Mouse (Mus musculus) spleen, adult 2 months (tissue): ENCODE results near the gene Mid1. TPM values are rescaled to one million over a fixed set of nuclear protein-coding genes. Genes with fewer than 3 reads are reported as not detected.

Experiments used
- DNase-seq, 2 experiments: peaks; one replicate each; pipeline versions ENCODE4 v3.0.0 to v3.0.0-alpha.2; 2012 to 2021; ENCODE audit warnings: low spot score in 2 of 2, low read depth in 1 of 2
- H3K27ac ChIP-seq: fragments of 200-500 bp; 2 replicates; pipeline ENCODE4 v1.5.1; 2012; ENCODE audit warnings: low read length, inconsistent platforms; ENCODE audit not compliant: insufficient read depth
- H3K27me3 ChIP-seq: fragments of 200-500 bp; 2 replicates; pipeline ENCODE4 v1.6.1; 2012; ENCODE audit warnings: mild to moderate bottlenecking, moderate library complexity, low read length, inconsistent platforms; ENCODE audit not compliant: control insufficient read depth, insufficient read depth
- H3K36me3 ChIP-seq: fragments of 200-500 bp; 2 replicates; pipeline ENCODE4 v1.6.1; 2012; ENCODE audit warnings: mild to moderate bottlenecking, low read length, inconsistent platforms; ENCODE audit not compliant: control insufficient read depth, insufficient read depth
- H3K4me1 ChIP-seq: fragments of 200-500 bp; 2 replicates; pipeline ENCODE4 v1.6.1; 2011; ENCODE audit warnings: inconsistent platforms; ENCODE audit not compliant: control insufficient read depth, insufficient read depth, insufficient read length
- H3K4me3 ChIP-seq: fragments of 200-500 bp; 2 replicates; pipeline ENCODE4 v1.5.1; 2011; ENCODE audit warnings: mild to moderate bottlenecking, inconsistent platforms; ENCODE audit not compliant: insufficient read depth, insufficient read length; ENCODE audit errors: extremely low read depth
- CTCF ChIP-seq: fragments of 200-500 bp; IDR thresholded peaks from 2 replicates; pipeline ENCODE4 v1.5.1; 2011; ENCODE audit warnings: mild to moderate bottlenecking, inconsistent platforms; ENCODE audit not compliant: insufficient read depth, insufficient read length, insufficient replicate concordance; ENCODE audit errors: extremely low read depth
- POLR2A ChIP-seq: fragments of 200-500 bp; IDR thresholded peaks from 2 replicates; pipeline ENCODE4 v1.6.1; 2011; ENCODE audit warnings: low read depth, low read length, inconsistent platforms
- WGBS: fragments of 180-500 bp; shearing (Covaris S2); methylation state at CpG from one replicate; pipeline ENCODE4 v1.1.7; 2018; 5-methylcytosine and 5-hydroxymethylcytosine counted together
- polyA plus RNA-seq: library from polyadenylated mRNA; depleted of rRNA; stranded (reverse); fragments of >200 nt; gene quantifications from 2 replicates; pipeline ENCODE4 v1.2.3, GENCODE M21; 2012

Gene Mid1
- polyA plus RNA-seq, 1 experiment: 4.1 TPM

GRCm38 (mm10) chrX:169794831-169795311 lies 109.9 kb downstream of the Mid1 start:
- DNase-seq: no peak
- 43% methylated on average over 7 of the region's 7 CpGs for WGBS
- Histone ChIP-seq H3K27ac (no peak overlapping the region), H3K27me3 (no peaks in the 10 kb centered on the region), H3K4me3 (no peak overlapping the region), H3K36me3 (no peaks in the 10 kb centered on the region), H3K4me1 (no peaks in the 10 kb centered on the region)
- TF ChIP-seq POLR2A (no peak), CTCF (no peak)

- WGBS: 63% methylated on average over 3 of the region's 3 CpGs
- Histone ChIP-seq H3K27ac (no peak overlapping the region), H3K27me3 (no peaks in the 10 kb centered on the region), H3K4me1 (no peaks in the 10 kb centered on the region), H3K36me3 (no peaks in the 10 kb centered on the region), H3K4me3 (no peak overlapping the region)
- DNase-seq: no peak
- TF ChIP-seq CTCF: no peak
- no peak for TF ChIP-seq POLR2A
Observed at GRCm38 (mm10) chrX:169797148-169797547, 112.1 kb downstream of the Mid1 start.

GRCm38 (mm10) chrX:169798987-169799680 lies 114.1 kb downstream of the Mid1 start:
- H3K4me3 ChIP-seq: no peak overlapping the region
- TF ChIP-seq CTCF: no peak
- no peak for TF ChIP-seq POLR2A
- 6% methylated on average over 11 of the region's 11 CpGs for WGBS
- H3K27ac ChIP-seq: no peak overlapping the region
- no peak for DNase-seq
- no peaks in the 10 kb centered on the region for H3K36me3 ChIP-seq
- H3K4me1 ChIP-seq: no peaks in the 10 kb centered on the region
- no peaks in the 10 kb centered on the region for H3K27me3 ChIP-seq

- Histone ChIP-seq H3K27ac (no peak overlapping the region), H3K4me1 (no peaks in the 10 kb centered on the region), H3K27me3 (no peaks in the 10 kb centered on the region), H3K36me3 (no peaks in the 10 kb centered on the region), H3K4me3 (no peak overlapping the region)
- TF ChIP-seq POLR2A (no peak), CTCF (no peak)
- 66% methylated on average over 4 of the region's 4 CpGs for WGBS
- no peak for DNase-seq
Observed at GRCm38 (mm10) chrX:169800238-169800637, 115.2 kb downstream of the Mid1 start.

GRCm38 (mm10) chrX:169805791-169806190 lies 120.8 kb downstream of the Mid1 start:
- TF ChIP-seq CTCF: no peak
- no peak for TF ChIP-seq POLR2A
- Histone ChIP-seq H3K36me3 (no peaks in the 10 kb centered on the region), H3K4me1 (no peaks in the 10 kb centered on the region), H3K4me3 (no peak overlapping the region), H3K27ac (no peak overlapping the region), H3K27me3 (no peaks in the 10 kb centered on the region)
- 51% methylated on average over 5 of the region's 5 CpGs for WGBS
- DNase-seq: no peak

GRCm38 (mm10) chrX:169807744-169808143 lies 122.7 kb downstream of the Mid1 start:
- H3K27me3 ChIP-seq: no peaks in the 10 kb centered on the region
- TF ChIP-seq POLR2A (no peak), CTCF (no peak)
- no peak for DNase-seq
- H3K4me3 ChIP-seq: no peak overlapping the region
- H3K4me1 ChIP-seq: no peaks in the 10 kb centered on the region
- WGBS: 86% methylated on average over 3 of the region's 3 CpGs
- H3K36me3 ChIP-seq: no peaks in the 10 kb centered on the region
- no peak overlapping the region for H3K27ac ChIP-seq

GRCm38 (mm10) chrX:169811318-169811717 lies 126.3 kb downstream of the Mid1 start:
- H3K4me1 ChIP-seq: no peaks in the 10 kb centered on the region
- DNase-seq: no peak
- no peak overlapping the region for H3K27ac ChIP-seq
- 59% methylated on average over 5 of the region's 5 CpGs for WGBS
- no peak for TF ChIP-seq POLR2A
- TF ChIP-seq CTCF: no peak
- H3K4me3 ChIP-seq: no peak overlapping the region
- no peaks in the 10 kb centered on the region for H3K27me3 ChIP-seq
- H3K36me3 ChIP-seq: no peaks in the 10 kb centered on the region
